Mouse (Mus musculus) testis, adult 2 months (tissue): ENCODE measurements around the gene 1700025G04Rik.

ENCODE experiments used
- CTCF ChIP-seq: fragments of 200-500 bp; IDR thresholded peaks from 2 replicates; pipeline ENCODE4 v1.5.1; 2012; ENCODE audit warnings: low read depth, mild to moderate bottlenecking, inconsistent platforms, low read length, moderate library complexity; ENCODE audit not compliant: control insufficient read depth, insufficient read depth, insufficient replicate concordance
- POLR2A ChIP-seq: fragments of 200-500 bp; IDR thresholded peaks from 2 replicates; pipeline ENCODE4 v1.6.1; 2012; ENCODE audit warnings: low read depth, mild to moderate bottlenecking, inconsistent platforms, low read length, moderate library complexity; ENCODE audit not compliant: control insufficient read depth

DNA sequence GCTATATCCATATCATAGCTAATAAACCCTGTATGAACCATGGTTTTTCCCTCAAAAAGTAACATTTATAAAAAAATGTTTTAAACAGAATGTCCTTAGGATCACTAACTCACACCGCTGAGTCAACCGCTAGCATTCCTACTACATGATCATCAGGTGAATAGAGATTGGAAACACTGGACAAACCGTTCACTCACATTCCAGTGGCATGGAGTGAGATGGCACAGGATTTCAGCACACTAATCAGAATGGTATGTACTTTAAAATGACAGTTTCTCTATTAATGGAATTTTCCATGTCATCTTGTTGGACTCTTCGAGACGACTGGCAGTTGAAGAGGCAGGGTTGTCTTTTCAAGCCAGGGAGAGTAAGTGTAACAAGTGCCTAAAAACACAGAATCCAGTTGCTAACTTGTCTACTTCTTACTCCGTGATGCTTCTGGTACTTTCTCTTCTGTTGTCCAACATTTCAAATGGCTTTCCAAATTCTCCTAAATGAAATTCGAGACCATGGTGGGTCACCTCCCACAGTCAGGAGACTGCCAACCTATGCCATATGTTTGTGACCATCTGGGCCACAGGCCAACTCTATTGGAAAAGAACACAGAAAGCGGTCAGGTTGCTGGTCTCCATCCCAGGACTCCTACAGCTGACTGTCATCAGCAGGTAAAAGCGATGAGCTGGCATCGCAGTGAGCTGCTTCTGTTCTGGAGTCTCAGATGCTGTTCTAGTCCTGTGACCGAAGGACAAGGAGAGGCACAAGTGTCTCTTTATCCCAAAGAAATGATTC lies 26.4 kb downstream of the 1700025G04Rik start:
- TF ChIP-seq POLR2A (no peak), CTCF (no peak)
